Mouse (Mus musculus) megakaryocyte, embryonic 14.5 days (primary cell): ENCODE results near the gene Fig4.

Experiments used
- FLI1 ChIP-seq: IDR thresholded peaks from 2 replicates; pipeline ENCODE4 v1.6.1; 2012; ENCODE audit warnings: low read length, inconsistent platforms, mixed read lengths
- GATA1 ChIP-seq: IDR thresholded peaks from 3 replicates; pipeline ENCODE4 v1.6.1; 2012; ENCODE audit warnings: mixed read lengths, low read length, inconsistent platforms, borderline replicate concordance

DNA sequence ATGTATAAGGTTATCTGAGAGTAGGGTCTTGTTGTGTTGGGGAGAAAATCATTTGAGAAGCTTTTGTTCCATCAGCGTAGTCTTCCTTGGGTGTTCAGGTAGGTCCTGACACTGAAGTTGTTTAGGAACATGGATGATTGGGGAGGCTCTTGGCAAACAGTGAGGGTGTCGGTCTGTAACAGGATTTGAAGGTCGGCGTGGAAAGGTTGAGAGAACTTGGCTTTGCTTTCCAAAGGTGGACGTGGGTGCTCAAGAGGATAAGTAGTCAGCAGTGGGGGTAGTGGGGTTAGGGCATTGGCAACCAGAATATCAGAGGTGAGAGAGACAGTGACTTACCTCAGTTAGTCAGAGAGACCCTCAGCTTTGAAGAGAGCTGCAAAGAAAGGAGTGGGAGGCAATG lies 136.9 kb downstream of the Fig4 start:
- TF ChIP-seq GATA1, result no peak
- TF ChIP-seq FLI1, result no peak
